Mouse (Mus musculus) MEL (cell line): ENCODE data around the gene Mrpl14. TPM values are rescaled to one million over a fixed set of nuclear protein-coding genes. Genes with fewer than 3 reads are reported as not detected.
A peak's percentile ranks its signal among the peaks of the same experiment; 100 is the strongest.

Experiments
- DNase-seq: peaks from one replicate; pipeline ENCODE4 v3.0.0; 2011; ENCODE audit warnings: low read depth, low spot score
- H3K27ac ChIP-seq: 2 replicates; pipeline ENCODE4 v1.5.1; 2012; ENCODE audit warnings: low read depth, mild to moderate bottlenecking, control low read depth, low read length, moderate library complexity; ENCODE audit not compliant: control insufficient read depth
- H3K27me3 ChIP-seq, 2 experiments: fragments of 150-350 bp in 1 of 2; sonication (generic) in 1 of 2; 2 replicates each; pipeline ENCODE4 v1.6.1; 2012; ENCODE audit warnings: low read length in 2 of 2, mild to moderate bottlenecking in 2 of 2, improper control_type of control experiment in 1 of 2, moderate library complexity in 1 of 2; ENCODE audit not compliant: insufficient read depth in 2 of 2, control insufficient read depth in 1 of 2
- H3K36me3 ChIP-seq, 2 experiments: 2 replicates each; pipeline ENCODE4 v1.6.1; 2012 to 2014; ENCODE audit warnings: low read length in 2 of 2, improper control_type of control experiment in 1 of 2, inconsistent platforms in 1 of 2, mild to moderate bottlenecking in 1 of 2; ENCODE audit not compliant: insufficient read depth in 2 of 2, control insufficient read depth in 1 of 2
- H3K4me1 ChIP-seq, 2 experiments: fragments of 150-350 bp in 1 of 2; sonication (generic) in 1 of 2; 2 replicates each; pipeline ENCODE4 v1.6.1; 2012; ENCODE audit warnings: low read length in 2 of 2, improper control_type of control experiment in 1 of 2, mild to moderate bottlenecking in 1 of 2; ENCODE audit not compliant: insufficient read depth in 2 of 2, control insufficient read depth in 1 of 2
- H3K4me3 ChIP-seq, 2 experiments: fragments of 150-350 bp in 1 of 2; sonication (generic) in 1 of 2; 2 replicates each; pipeline ENCODE4 v1.5.1; 2012; ENCODE audit warnings: low read depth in 2 of 2, low read length in 2 of 2, mild to moderate bottlenecking in 2 of 2, moderate library complexity in 2 of 2, control low read depth in 1 of 2, improper control_type of control experiment in 1 of 2; ENCODE audit not compliant: control insufficient read depth in 1 of 2, insufficient read depth in 1 of 2
- H3K79me2 ChIP-seq: 2 replicates; pipeline ENCODE4 v1.6.1; 2012; ENCODE audit warnings: mild to moderate bottlenecking, low read length, moderate library complexity; ENCODE audit not compliant: control insufficient read depth, poor library complexity, insufficient read depth
- H3K9ac ChIP-seq: 2 replicates; pipeline ENCODE4 v1.6.1; 2012; ENCODE audit warnings: low read depth, mild to moderate bottlenecking, control low read depth, low read length, moderate library complexity; ENCODE audit not compliant: control insufficient read depth, poor library complexity, severe bottlenecking
- H3K9me3 ChIP-seq: fragments of 150-350 bp; sonication (generic); replicated peaks from 2 replicates; pipeline ENCODE4 v1.6.1; 2012; ENCODE audit warnings: mild to moderate bottlenecking, low read length, improper control_type of control experiment, moderate library complexity; ENCODE audit not compliant: insufficient read depth
- BHLHE40 ChIP-seq: IDR thresholded peaks from 2 replicates; pipeline ENCODE4 v1.6.1; 2012; ENCODE audit warnings: low read depth, mild to moderate bottlenecking, inconsistent platforms, low read length, improper control_type of control experiment, borderline replicate concordance
- EP300 ChIP-seq, 2 experiments: IDR thresholded peaks; 2 replicates each; pipeline ENCODE4 v1.6.1; 2011; ENCODE audit warnings: improper control_type of control experiment in 2 of 2, low read length in 2 of 2, low read depth in 1 of 2, mild to moderate bottlenecking in 1 of 2
- ETS1 ChIP-seq: IDR thresholded peaks from 2 replicates; pipeline ENCODE4 v1.6.1; 2012; ENCODE audit warnings: low read depth, mild to moderate bottlenecking, inconsistent platforms, low read length, improper control_type of control experiment, moderate library complexity
- GABPA ChIP-seq: IDR thresholded peaks from 2 replicates; pipeline ENCODE4 v1.6.1; 2012; ENCODE audit warnings: low read depth, mild to moderate bottlenecking, inconsistent platforms, low read length, improper control_type of control experiment, moderate library complexity
- GATA1 ChIP-seq: IDR thresholded peaks from 2 replicates; pipeline ENCODE4 v1.6.1; 2011; ENCODE audit warnings: low read depth, low read length, improper control_type of control experiment
- MAX ChIP-seq: IDR thresholded peaks from 2 replicates; pipeline ENCODE4 v1.6.1; 2011; ENCODE audit warnings: low read length, improper control_type of control experiment
- MXI1 ChIP-seq: IDR thresholded peaks from 2 replicates; pipeline ENCODE4 v1.6.1; 2011; ENCODE audit warnings: mild to moderate bottlenecking, low read depth, low read length, improper control_type of control experiment
- MYB ChIP-seq: IDR thresholded peaks from 2 replicates; pipeline ENCODE4 v1.6.1; 2011; ENCODE audit warnings: mild to moderate bottlenecking, low read depth, low read length, improper control_type of control experiment
- NELFE ChIP-seq: IDR thresholded peaks from 2 replicates; pipeline ENCODE4 v1.6.1; 2011; ENCODE audit warnings: low read depth, low read length, improper control_type of control experiment
- RCOR1 ChIP-seq: IDR thresholded peaks from 2 replicates; pipeline ENCODE4 v1.6.1; 2012; ENCODE audit warnings: low read depth, mild to moderate bottlenecking, inconsistent platforms, low read length, improper control_type of control experiment
- SIN3A ChIP-seq: IDR thresholded peaks from 2 replicates; pipeline ENCODE4 v1.6.1; 2012; ENCODE audit warnings: low read length, improper control_type of control experiment, inconsistent platforms
- TBP ChIP-seq: IDR thresholded peaks from 2 replicates; pipeline ENCODE4 v1.8.0; 2011; ENCODE audit warnings: low read depth, low read length, improper control_type of control experiment
- UBTF ChIP-seq: IDR thresholded peaks from 2 replicates; pipeline ENCODE4 v1.6.1; 2012; ENCODE audit warnings: low read depth, mild to moderate bottlenecking, inconsistent platforms, low read length, improper control_type of control experiment, moderate library complexity, borderline replicate concordance; ENCODE audit not compliant: insufficient read depth
- USF2 ChIP-seq, 2 experiments: IDR thresholded peaks; 2 replicates each; pipeline ENCODE4 v1.6.1; 2011 to 2012; ENCODE audit warnings: improper control_type of control experiment in 2 of 2, low read length in 2 of 2, borderline replicate concordance in 1 of 2, inconsistent platforms in 1 of 2, low read depth in 1 of 2, mild to moderate bottlenecking in 1 of 2; ENCODE audit not compliant: insufficient read depth in 1 of 2
- ZKSCAN1 ChIP-seq: IDR thresholded peaks from 2 replicates; pipeline ENCODE4 v1.6.1; 2012; ENCODE audit warnings: low read depth, mild to moderate bottlenecking, inconsistent platforms, low read length, improper control_type of control experiment, moderate library complexity
- polyA plus RNA-seq, 2 experiments: library from polyadenylated mRNA; stranded (reverse) in 1 of 2; unstranded in 1 of 2; fragments of >175 nt in 1 of 2; fragments of >200 nt in 1 of 2; gene quantifications; 2 replicates each; pipeline versions ENCODE4 v1.2.1 to v1.2.4; 2012; ENCODE audit warnings: low replicate concordance in 2 of 2, low read depth in 1 of 2; ENCODE audit not compliant: insufficient read length in 2 of 2, insufficient read depth in 1 of 2, missing spikeins in 1 of 2
- total RNA-seq: library from RNA; depleted of rRNA; stranded (reverse); fragments of 300-350 nt; gene quantifications from 2 replicates; pipeline ENCODE4 v1.2.3, GENCODE M21; 2012

The Mrpl14 gene
- total and polyA plus RNA-seq, 3 experiments, result 66.2 to 159 TPM; not detected in 1

GRCm38 (mm10) chr17:45684667-45685131 lies 1.4 kb upstream of the Mrpl14 start:
- Histone ChIP-seq H3K27ac (peak overlapping the region; percentile 39), H3K79me2 (peaks cover 33% of the 10 kb centered on the region), H3K9ac (peak overlapping the region; percentile 78), H3K4me3 (peak overlapping the region; percentile 79 to 84), H3K4me1 (peaks cover 0 to 19% of the 10 kb centered on the region in 2 experiments; a peak in 3 of 4 replicates), H3K9me3 (no peaks in the 10 kb centered on the region), H3K27me3 (no peaks in the 10 kb centered on the region), H3K36me3 (peaks cover 0 to 9% of the 10 kb centered on the region in 2 experiments; a peak in 2 of 4 replicates)
- TF ChIP-seq SIN3A (peak; percentile 69), UBTF (no peak), GATA1 (no peak), ETS1 (0 out of 2 replicates have a peak, but pooled peaks have one; percentile 29), USF2 (IDR thresholded peaks at IDR 0.05; ENCODE audit: borderline replicate concordance in 1 of 2, insufficient read depth in 1 of 2, low read depth in 1 of 2, low read length in 2 of 2) (no peak), MXI1 (peak; percentile 76), TBP (0 out of 2 replicates have a peak, but pooled peaks have one; percentile 21), BHLHE40 (0 out of 2 replicates have a peak, but pooled peaks have one; percentile 12), MAX (peak; percentile 15; the same call in 1 of the 2 replicates), RCOR1 (no peak), EP300 (IDR thresholded peaks at IDR 0.05; ENCODE audit: low read depth in 1 of 2, low read length in 2 of 2) (0 out of 4 replicates have a peak, but pooled peaks of 1 of the 2 experiments have one; percentile 3)
- DNase-seq, result peak; percentile 82

GRCm38 (mm10) chr17:45685171-45686092 lies 690 bp upstream of the Mrpl14 start:
- Histone ChIP-seq H3K27me3 (no peaks in the 10 kb centered on the region), H3K4me1 (peaks cover 0 to 19% of the 10 kb centered on the region in 2 experiments; a peak in 3 of 4 replicates), H3K79me2 (peaks cover 33% of the 10 kb centered on the region), H3K9me3 (no peaks in the 10 kb centered on the region), H3K36me3 (peaks cover 0 to 9% of the 10 kb centered on the region in 2 experiments; a peak in 2 of 4 replicates), H3K4me3 (peak overlapping the region; percentile 79 to 84), H3K27ac (peak overlapping the region; percentile 39), H3K9ac (peak overlapping the region; percentile 78)
- DNase-seq, result peak; percentile 63
- TF ChIP-seq UBTF (0 out of 2 replicates have a peak, but pooled peaks have one; percentile 65), MXI1 (0 out of 2 replicates have a peak, but pooled peaks have one; percentile 9), MYB (no peak), NELFE (no peak), ZKSCAN1 (no peak), GABPA (no peak), SIN3A (peak; percentile 41; the same call in 1 of the 2 replicates), ETS1 (0 out of 2 replicates have a peak, but pooled peaks have one; percentile 16)
